Mouse (Mus musculus) C2C12 (cell line): ENCODE measurements around the gene Gm48551.

Experiments used
- CEBPB ChIP-seq: IDR thresholded peaks from one replicate; pipeline ENCODE4 v1.6.1; 2011; ENCODE audit warnings: low read depth, mild to moderate bottlenecking, control low read depth, moderate library complexity
- CTCF ChIP-seq: IDR thresholded peaks from one replicate; pipeline ENCODE4 v1.5.1; 2011; ENCODE audit not compliant: control insufficient read depth, insufficient read depth, insufficient read length
- FOSL1 ChIP-seq: IDR thresholded peaks from one replicate; pipeline ENCODE4 v1.8.0; 2011; ENCODE audit warnings: mild to moderate bottlenecking, low read length; ENCODE audit not compliant: poor library complexity, insufficient read depth, severe bottlenecking
- MAX ChIP-seq: IDR thresholded peaks from one replicate; pipeline ENCODE4 v1.6.1; 2011; ENCODE audit warnings: mild to moderate bottlenecking, control low read depth
- MYOG ChIP-seq: IDR thresholded peaks from one replicate; pipeline ENCODE4 v1.6.1; 2011; ENCODE audit not compliant: control insufficient read depth, insufficient read length; ENCODE audit errors: extremely low read depth

GRCm38 (mm10) chr10:81423476-81424245 is 39.4 kb downstream of the Gm48551 start:
- no peak for TF ChIP-seq MAX
- no peak for TF ChIP-seq CEBPB
- no peak for TF ChIP-seq CTCF
- no peak for TF ChIP-seq FOSL1
- TF ChIP-seq MYOG, result no peak
